Mouse (Mus musculus): ENCODE data around the gene Tmem127. TPM values are rescaled to one million over a fixed set of nuclear protein-coding genes. Genes with fewer than 3 reads are reported as not detected.

Gene Tmem127
- total RNA-seq, 2 experiments from 2014 or later = 83.9 to 85.8 TPM

DNA sequence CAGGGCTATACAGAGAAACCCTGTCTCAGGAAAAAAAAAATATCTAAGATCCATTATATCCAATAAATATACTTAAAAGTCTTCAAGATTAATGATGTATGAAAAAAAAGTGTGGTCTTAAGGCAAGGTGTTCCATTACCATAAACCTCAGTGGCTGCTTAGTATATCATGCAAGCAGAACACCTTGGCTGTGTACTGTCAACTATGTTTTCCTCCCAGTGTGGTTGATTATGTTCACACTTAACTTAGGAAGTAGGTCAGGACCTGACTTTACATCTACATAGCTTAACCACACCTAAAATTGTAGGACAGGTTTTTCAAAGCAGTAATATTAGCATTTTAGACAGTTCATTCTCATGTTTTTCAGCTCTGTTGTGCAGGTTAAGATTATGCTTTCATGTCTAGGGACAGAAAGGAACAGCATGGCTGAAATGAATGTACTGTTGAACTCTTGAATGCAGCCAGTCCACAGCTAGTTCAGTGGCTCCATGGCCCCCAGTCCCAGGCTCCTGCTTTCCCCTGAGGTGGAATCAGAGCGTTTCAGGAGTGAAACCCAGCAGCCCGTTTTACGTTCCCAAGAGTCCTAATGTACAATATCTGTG is 57.0 kb downstream of the Tmem127 start:
- intact Hi-C loops (cut with DNase I) = loop anchor here (5.0 kb wide), 1 partner anchor 38 kb away; no protein-coding TSS in a partner anchor
- no peak for DNase-seq (ENCODE audit: low spot score in 2 of 2)

DNA sequence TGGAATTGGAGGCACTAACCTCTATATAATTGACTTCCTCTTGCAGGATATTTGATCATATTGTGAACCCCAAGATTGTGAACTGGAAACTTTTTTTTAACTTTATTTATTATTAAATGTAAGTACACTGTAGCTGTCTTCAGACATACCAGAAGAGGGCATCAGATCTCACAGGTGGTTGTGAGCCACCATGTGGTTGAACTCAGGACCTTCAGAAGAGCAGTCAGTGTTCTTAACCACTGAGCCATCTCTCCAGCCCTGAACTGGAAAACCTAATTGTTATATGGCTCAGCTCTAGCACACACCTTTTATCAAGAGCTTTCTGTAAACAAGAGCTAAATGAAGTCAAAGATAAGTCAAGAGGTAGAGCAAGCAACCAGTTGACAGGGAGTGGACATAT is 58.4 kb downstream of the Tmem127 start:
- DNase-seq (ENCODE audit: low spot score in 2 of 2) = no peak
- intact Hi-C loops (cut with DNase I) = loop anchor here (5.0 kb wide), 1 partner anchor 36 kb away; no protein-coding TSS in a partner anchor

GRCm38 (mm10) chr2:127307179-127307578 is 59.5 kb downstream of the Tmem127 start:
- intact Hi-C loops (cut with DNase I) = loop anchor here (5.0 kb wide), 1 partner anchor 35 kb away; no protein-coding TSS in a partner anchor
- no peak for DNase-seq (ENCODE audit: low spot score in 2 of 2)

GRCm38 (mm10) chr2:127308660-127309059 is 61.0 kb downstream of the Tmem127 start:
- intact Hi-C loops (cut with DNase I) = loop anchor here (5.0 kb wide), 1 partner anchor 34 kb away; no protein-coding TSS in a partner anchor
- no peak for DNase-seq (ENCODE audit: low spot score in 2 of 2)

GRCm38 (mm10) chr2:127310246-127310645 is 62.5 kb downstream of the Tmem127 start:
- no peak for DNase-seq (ENCODE audit: low spot score in 2 of 2)
- intact Hi-C loops (cut with DNase I) = no loop called here

- intact Hi-C loops (cut with DNase I) = no loop called here
- no peak for DNase-seq (ENCODE audit: low spot score in 2 of 2)
These were observed 63.0 kb downstream of the Tmem127 start for GRCm38 (mm10) chr2:127310685-127311084.

Other genes starting within 250 kb of the Tmem127 start
- gene Ap4e1, start 239.2 kb upstream of the Tmem127 start, total RNA-seq (2021) = 10 to 100 TPM in 1 of 2 experiments, 1 to 10 TPM in 1; 9.8 to 12.0 TPM
- 10 to 100 TPM; 22.5 to 29.7 TPM for gene Blvra, start 177.2 kb upstream of the Tmem127 start, total RNA-seq (2021)
- 1 to 10 TPM; 1.8 to 2.8 TPM for gene Ncaph, start 114.0 kb upstream of the Tmem127 start, total RNA-seq (2021)
- gene Itpripl1, start 104.5 kb upstream of the Tmem127 start, total RNA-seq (2021) = 1 to 10 TPM; 2.9 TPM
- gene 1810024B03Rik, start 39.6 kb upstream of the Tmem127 start, total RNA-seq (2021) = under 1 TPM; 0.53 to 0.87 TPM
- 10 to 100 TPM; 76.7 to 78.3 TPM for gene Snrnp200, start 39.5 kb upstream of the Tmem127 start, total RNA-seq (2021)
- 10 to 100 TPM; 78.5 to 90.5 TPM for gene Ciao1, start 92 bp upstream of the Tmem127 start, total RNA-seq (2021)
- gene Stard7, start 22.3 kb downstream of the Tmem127 start, total RNA-seq (2021) = 100 to 1,000 TPM; 108 to 119 TPM
- 1 to 10 TPM; 2.3 to 2.8 TPM for gene Dusp2, start 88.3 kb downstream of the Tmem127 start, total RNA-seq (2021)
- gene Astl, start 90.7 kb downstream of the Tmem127 start, total RNA-seq (2021) = not detected
- 1 to 10 TPM in 1 of 2 experiments, under 1 TPM in 1; 0.39 to 1.1 TPM for gene Adra2b, start 115.3 kb downstream of the Tmem127 start, total RNA-seq (2021)
- gene Gpat2, start 177.3 kb downstream of the Tmem127 start, total RNA-seq (2021) = under 1 TPM in 1 of 2 experiments, not detected in 1; 0.48 TPM
- 10 to 100 TPM; 18.1 TPM for gene Fahd2a, start 196.7 kb downstream of the Tmem127 start, total RNA-seq (2021)